Mouse (Mus musculus) layer of hippocampus, adult 9-11 months (tissue): ENCODE data around the gene Ifitm5.
"Not testable (repeated sequence)": the region's sequence is repeated elsewhere in the genome, so short reads cannot be mapped to it uniquely, and the experiment has no call there.

ENCODE experiments used
- DNase-seq: peaks from one replicate; pipeline ENCODE4 v3.0.0; 2022

Ifitm5 gene

GRCm38 (mm10) chr7:140949824-140950530 lies at the start of gene Ifitm5:
Gene Ifitm5, minus strand, starts transcription at chr7:140950291.
- DNase-seq, result no peak

GRCm38 (mm10) chr7:140998853-140999700 lies 49.0 kb upstream of the Ifitm5 start:
- DNase-seq, result no peak

GRCm38 (mm10) chr7:140997817-140998216 lies 47.7 kb upstream of the Ifitm5 start:
- DNase-seq, result no peak

- DNase-seq, result no peak
These were observed 41.1 kb upstream of the Ifitm5 start for GRCm38 (mm10) chr7:140991117-140991689.

- DNase-seq, result no peak
These were observed 40.5 kb upstream of the Ifitm5 start for GRCm38 (mm10) chr7:140990622-140991021.

- no peak for DNase-seq
These were observed 40.1 kb upstream of the Ifitm5 start for GRCm38 (mm10) chr7:140990185-140990584.

GRCm38 (mm10) chr7:140989022-140989421 lies 38.9 kb upstream of the Ifitm5 start:
- no peak for DNase-seq

GRCm38 (mm10) chr7:140987182-140988138 lies 37.4 kb upstream of the Ifitm5 start:
- no peak for DNase-seq

GRCm38 (mm10) chr7:140982971-140983370 lies 32.9 kb upstream of the Ifitm5 start:
- DNase-seq, result no peak

- DNase-seq, result no peak
These were observed 31.6 kb upstream of the Ifitm5 start for GRCm38 (mm10) chr7:140981704-140982103.

GRCm38 (mm10) chr7:140976720-140977119 lies 26.6 kb upstream of the Ifitm5 start:
- DNase-seq, result not testable (repeated sequence)

GRCm38 (mm10) chr7:140975465-140975864 lies 25.4 kb upstream of the Ifitm5 start:
- DNase-seq, result no peak

GRCm38 (mm10) chr7:140974940-140975339 lies 24.8 kb upstream of the Ifitm5 start:
- no peak for DNase-seq

- DNase-seq, result no peak
These were observed 23.5 kb upstream of the Ifitm5 start for GRCm38 (mm10) chr7:140973396-140974165.

- no peak for DNase-seq
These were observed 21.5 kb upstream of the Ifitm5 start for GRCm38 (mm10) chr7:140971479-140972171.

GRCm38 (mm10) chr7:140970931-140971330 lies 20.8 kb upstream of the Ifitm5 start:
- DNase-seq, result no peak

- not testable (repeated sequence) for DNase-seq
These were observed 18.6 kb upstream of the Ifitm5 start for GRCm38 (mm10) chr7:140968710-140969109.

- no peak for DNase-seq
These were observed 17.9 kb upstream of the Ifitm5 start for GRCm38 (mm10) chr7:140967862-140968591.

GRCm38 (mm10) chr7:140966921-140967320 lies 16.8 kb upstream of the Ifitm5 start, which contains the start of gene Ifitm1:
Gene Ifitm1, plus strand, starts transcription at chr7:140967221.
- no peak for DNase-seq

GRCm38 (mm10) chr7:140962733-140963132 lies 12.6 kb upstream of the Ifitm5 start:
- no peak for DNase-seq
